ENCODE assay signal across 10 mouse cellular contexts in the genomic region with DNA sequence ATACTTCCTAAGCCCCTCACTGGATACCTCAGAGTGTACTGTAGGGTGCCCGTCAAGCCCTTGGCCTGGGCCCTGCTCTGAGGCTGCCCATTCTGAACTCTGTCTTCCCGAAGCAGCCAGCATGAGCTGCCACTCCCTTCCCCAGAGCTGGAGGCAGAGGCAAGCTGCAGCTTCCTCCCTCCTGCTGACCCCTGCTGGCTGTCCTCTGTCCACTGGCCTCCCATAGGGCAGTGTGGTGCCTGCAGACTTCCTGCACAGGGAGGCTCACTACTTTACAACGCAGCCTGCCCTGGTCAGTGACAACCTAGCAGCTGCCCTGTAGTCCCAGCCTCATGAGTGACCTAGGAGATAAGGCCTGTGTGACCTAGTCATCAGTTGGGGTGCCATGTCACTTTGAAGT. TPM values are rescaled to one million over a fixed set of nuclear protein-coding genes. Genes with fewer than 3 reads are reported as not detected.
DNase-seq lines count a peak whose midpoint lies in the region; ATAC-seq and TF ChIP-seq lines count a peak whose summit lies in the region.
"Had no signal": no experiment of that assay in that cellular context is flagged by ENCODE, and none has a peak within 500 bp of the region (broad histone marks: within the 10 kb centered on the region; RNA-seq: fewer than 3 reads in every experiment).

No protein-coding gene starts in this region.

- no peak overlapping the region for H3K4me2 ChIP-seq in CH12.LX (ENCODE audit: insufficient read depth, low read depth, poor library complexity, severe bottlenecking)
- H3K4me2 ChIP-seq in liver, postnatal 0 days (ENCODE audit: low read depth, low read length): no peak overlapping the region
- no peak overlapping the region for H3K4me2 ChIP-seq in hindbrain, embryonic 16.5 days (ENCODE audit: low read length)

- in situ Hi-C loops in CH12.LX (cut with MboI; ENCODE audit: low pct_ligation_motif_present, low pct_unique_long_range_greater_than_20kb, low sequenced_read_pairs): loop anchor here (5.0 kb wide), 1 partner anchor 44 kb away; no protein-coding TSS in a partner anchor

- DNase-seq in heart, adult 2 months: peak in 1 of 2 experiments; percentile 50
- DNase-seq in heart, adult 8-10 months (ENCODE audit: low spot score): no peak
- no peak for DNase-seq in CH12.LX (ENCODE audit: extremely low read depth)
- peak; percentile 59 for DNase-seq in gastrocnemius, postnatal 10 days
- DNase-seq in liver, postnatal 0 days: no peak
- DNase-seq in right cerebral cortex, postnatal 14 days: no peak
- no peak for DNase-seq in cerebellum, adult 18-20 months
- DNase-seq: cerebellum, adult 11-12 months had no signal

- H3K4me1 ChIP-seq in heart, adult 2 months (ENCODE audit: control insufficient read depth, insufficient read depth, low read length): no peaks in the 10 kb centered on the region
- peaks cover 36 to 62% of the 10 kb centered on the region in 2 experiments for H3K4me1 ChIP-seq in CH12.LX (ENCODE audit: control insufficient read depth in 1 of 2, insufficient read depth in 2 of 2)
- no peaks in the 10 kb centered on the region for H3K4me1 ChIP-seq in liver, postnatal 0 days (ENCODE audit: insufficient read depth)
- no peaks in the 10 kb centered on the region for H3K4me1 ChIP-seq in hindbrain, embryonic 16.5 days (ENCODE audit: control insufficient read depth, insufficient read depth, low read depth, low read length)

- WGBS in heart, adult 2 months: 15% methylated on average over 3 of the region's 3 CpGs
- WGBS in liver, postnatal 0 days (ENCODE audit: insufficient replicate concordance): 37% methylated on average over 3 of the region's 3 CpGs
- 28% methylated on average over 3 of the region's 3 CpGs for WGBS in hindbrain, embryonic 16.5 days

- no peaks in the 10 kb centered on the region for H3K36me3 ChIP-seq in heart, adult 2 months (ENCODE audit: control insufficient read depth, insufficient read depth, low read length)
- peaks cover 0 to 6% of the 10 kb centered on the region in 2 experiments for H3K36me3 ChIP-seq in CH12.LX (replicated peaks in 1 of 2; ENCODE audit: control insufficient read depth in 1 of 2, insufficient read depth in 1 of 2, low read length in 1 of 2)
- no peaks in the 10 kb centered on the region for H3K36me3 ChIP-seq in liver, postnatal 0 days (replicated peaks; ENCODE audit: insufficient read depth, low read length)
- no peaks in the 10 kb centered on the region for H3K36me3 ChIP-seq in hindbrain, embryonic 16.5 days (ENCODE audit: control insufficient read depth, insufficient read depth, low read length)

- no peak overlapping the region for H3K27ac ChIP-seq in heart, adult 2 months
- peak overlapping the region; percentile 73 for H3K27ac ChIP-seq in CH12.LX (ENCODE audit: insufficient read depth, low read depth)
- no peak overlapping the region for H3K27ac ChIP-seq in liver, postnatal 0 days (ENCODE audit: low read depth)
- H3K27ac ChIP-seq in hindbrain, embryonic 16.5 days (ENCODE audit: low read depth, low read length): no peak overlapping the region

- 0 out of 2 replicates have a peak, but pooled peaks have one; percentile 49 for TF ChIP-seq EP300 in heart, adult 2 months (IDR thresholded peaks at IDR 0.05; ENCODE audit: insufficient read depth, low read depth, low read length)
- TF ChIP-seq EP300 in CH12.LX (IDR thresholded peaks at IDR 0.05; ENCODE audit: low read length): no peak
- no peak for TF ChIP-seq EP300 in liver, postnatal 0 days (IDR thresholded peaks at IDR 0.05; ENCODE audit: low read depth)

- H3K4me3 ChIP-seq in heart, adult 2 months: no peak overlapping the region
- peak overlapping the region in 1 of 3 experiments; percentile 0 for H3K4me3 ChIP-seq in CH12.LX (replicated peaks in 1 of 3; ENCODE audit: low read depth in 2 of 3, low read length in 2 of 3, poor library complexity in 1 of 3)
- H3K4me3 ChIP-seq in liver, postnatal 0 days (ENCODE audit: low read depth, low read length): no peak overlapping the region
- H3K4me3 ChIP-seq in hindbrain, embryonic 16.5 days (ENCODE audit: low read length): no peak overlapping the region

- dilution Hi-C loops in CH12.LX (cut with MboI; ENCODE audit: extremely low pct_ligation_motif_present, extremely low pct_unique_long_range_greater_than_20kb, low sequenced_read_pairs): no loop called here

- no peak overlapping the region for H3K9ac ChIP-seq in heart, adult 2 months (ENCODE audit: low read depth, low read length)
- H3K9ac ChIP-seq in CH12.LX (ENCODE audit: insufficient read depth, low read depth): peak overlapping the region; percentile 4; the same call in 1 of the 2 replicates
- no peak overlapping the region for H3K9ac ChIP-seq in liver, postnatal 0 days (replicated peaks)
- H3K9ac ChIP-seq in hindbrain, embryonic 16.5 days (ENCODE audit: low read depth, low read length): no peak overlapping the region; the same call in 1 of the 2 replicates

- peaks cover 5% of the 10 kb centered on the region for H3K9me3 ChIP-seq in CH12.LX (replicated peaks; ENCODE audit: low read length)
- H3K9me3 ChIP-seq in liver, postnatal 0 days (ENCODE audit: low read length): no peaks in the 10 kb centered on the region
- H3K9me3 ChIP-seq in hindbrain, embryonic 16.5 days (ENCODE audit: control insufficient read depth, low read length): no peaks in the 10 kb centered on the region

- H3K27me3 ChIP-seq in heart, adult 2 months (ENCODE audit: control insufficient read depth, insufficient read depth, low read length): no peaks in the 10 kb centered on the region
- H3K27me3 ChIP-seq in CH12.LX (replicated peaks): no peaks in the 10 kb centered on the region
- no peaks in the 10 kb centered on the region for H3K27me3 ChIP-seq in liver, postnatal 0 days (ENCODE audit: insufficient read depth, low read length)
- no peaks in the 10 kb centered on the region for H3K27me3 ChIP-seq in hindbrain, embryonic 16.5 days (replicated peaks; ENCODE audit: control insufficient read depth, insufficient read depth, low read length)

- no peak for TF ChIP-seq POLR2A in heart, adult 2 months (IDR thresholded peaks at IDR 0.05; ENCODE audit: insufficient read depth, low read depth, low read length)
- TF ChIP-seq POLR2A in CH12.LX (IDR thresholded peaks at IDR 0.05; ENCODE audit: low read depth, low read length): no peak

- H3K79me2 ChIP-seq in heart, adult 2 months (replicated peaks; ENCODE audit: control insufficient read depth, insufficient read depth, low read length): no peaks in the 10 kb centered on the region
- 0 out of 2 replicates have a peak, but pooled peaks cover 3% of the 10 kb centered on the region for H3K79me2 ChIP-seq in CH12.LX (replicated peaks; ENCODE audit: control insufficient read depth, extremely low read depth, insufficient read depth, poor library complexity, severe bottlenecking)

- ATAC-seq in liver, postnatal 0 days: no peak
- no peak for ATAC-seq in hindbrain, embryonic 16.5 days

- peak; percentile 71 for TF ChIP-seq CTCF in heart, adult 2 months (IDR thresholded peaks at IDR 0.05)
- peak in 1 of 2 experiments; percentile 76; a peak in 2 of 4 replicates for TF ChIP-seq CTCF in CH12.LX (conservative IDR thresholded peaks at IDR 0.05 in 1 of 2, IDR thresholded peaks at IDR 0.05 in 1 of 2; ENCODE audit: low read depth in 2 of 2, low read length in 2 of 2)
- TF ChIP-seq CTCF in liver, postnatal 0 days (IDR thresholded peaks at IDR 0.05; ENCODE audit: low read depth): peak; percentile 54

- intact Hi-C loops in heart, adult 2 months (cut with DNase I): loop anchor here (2.0 kb wide), 1 partner anchor 47 kb away; no protein-coding TSS in a partner anchor

- TF ChIP-seq RAD21 in CH12.LX (IDR thresholded peaks at IDR 0.05; ENCODE audit: low read depth, low read length): peak; percentile 67

TF ChIP-seq in CH12.LX, 34 proteins besides CTCF, POLR2A, EP300 and RAD21 (continues in another document):
- TF ChIP-seq E2F4 (IDR thresholded peaks at IDR 0.05; ENCODE audit: insufficient replicate concordance, low read depth, low read length): no peak
- TF ChIP-seq CHD1 (IDR thresholded peaks at IDR 0.05; ENCODE audit: low read depth, low read length): no peak; the same call in 1 of the 2 replicates
- peak; percentile 40; the same call in 1 of the 2 replicates for TF ChIP-seq TCF12 (IDR thresholded peaks at IDR 0.05; ENCODE audit: low read depth, low read length)
- TF ChIP-seq MAFK (IDR thresholded peaks at IDR 0.05; ENCODE audit: insufficient replicate concordance, low read length): no peak
- no peak for TF ChIP-seq ZNF384 (IDR thresholded peaks at IDR 0.05; ENCODE audit: low read depth, low read length)
- no peak for TF ChIP-seq POLR2AphosphoS2 (IDR thresholded peaks at IDR 0.05; ENCODE audit: low read depth, low read length)
- TF ChIP-seq JUND (conservative IDR thresholded peaks at IDR 0.05; ENCODE audit: low read depth, low read length): no peak

RNA-seq across cellular contexts. Expression of a gene that starts 14.1 kb away (rescaled TPM):
- total RNA-seq in heart, adult 2 months (2021): 1 to 10 TPM; 4.1 to 5.6 TPM
- 8.2 and 10.1 TPM in 2 replicates for polyA plus RNA-seq in heart, adult 2 months (2012; rRNA removed)
- 1 to 10 TPM; 3.7 to 9.2 (median 4.8) TPM for total RNA-seq in heart, adult 8-10 months (2022)
- total RNA-seq in CH12.LX (2012; rRNA removed) (43.4 and 65.7 TPM in 2 replicates), CH12.LX (2014; rRNA removed) (25.9 and 26.3 TPM in 2 replicates)
- 49.6 and 53.9 TPM in 2 replicates for polyA plus RNA-seq in CH12.LX (2012; ENCODE audit: insufficient read length, low read depth)
- total RNA-seq in gastrocnemius, postnatal 10 days (2021): 10 to 100 TPM; 63.5 to 81.2 TPM
- 0.06 and 0.34 TPM in 2 replicates for polyA plus RNA-seq in liver, postnatal 0 days (2015; fragmentation: Nextera tagmentation; extraction: Ambion mirVana)
- polyA plus RNA-seq in hindbrain, embryonic 16.5 days (2015; fragmentation: Nextera tagmentation; extraction: Ambion mirVana): 0.27 and 0.31 TPM in 2 replicates
- total RNA-seq: hematopoietic stem cell, adult 5-6 weeks had no signal

RNA-seq across cellular contexts. Expression of a gene that starts 22.6 kb away (rescaled TPM):
- 10 to 100 TPM; 30.0 to 31.4 TPM for total RNA-seq in heart, adult 2 months (2021)
- 38.3 and 39.5 TPM in 2 replicates for polyA plus RNA-seq in heart, adult 2 months (2012; rRNA removed)
- 10 to 100 TPM; 25.8 to 30.2 (median 27.8) TPM for total RNA-seq in heart, adult 8-10 months (2022)
- total RNA-seq in CH12.LX (2012; rRNA removed) (26.5 and 28.8 TPM in 2 replicates), CH12.LX (2014; rRNA removed) (15.1 and 15.5 TPM in 2 replicates)
- polyA plus RNA-seq in CH12.LX (2012; ENCODE audit: insufficient read length, low read depth): 18.4 and 22.5 TPM in 2 replicates
- 10 to 100 TPM; 23.2 to 30.1 TPM for total RNA-seq in gastrocnemius, postnatal 10 days (2021)
- 4.7 and 5.2 TPM in 2 replicates for polyA plus RNA-seq in liver, postnatal 0 days (2015; fragmentation: Nextera tagmentation; extraction: Ambion mirVana)
- polyA plus RNA-seq in hindbrain, embryonic 16.5 days (2015; fragmentation: Nextera tagmentation; extraction: Ambion mirVana): 11.1 and 17.7 TPM in 2 replicates

RNA-seq across cellular contexts. Expression of a gene that starts 48.0 kb away (rescaled TPM):
- 100 to 1,000 TPM; 296 to 343 TPM for total RNA-seq in heart, adult 2 months (2021)
- 288 and 395 TPM in 2 replicates for polyA plus RNA-seq in heart, adult 2 months (2012; rRNA removed)
- total RNA-seq in heart, adult 8-10 months (2022): 100 to 1,000 TPM; 333 to 355 (median 345) TPM
- total RNA-seq in CH12.LX (2012; rRNA removed): 198 and 208 TPM in 2 replicates
- total RNA-seq in CH12.LX (2014; rRNA removed): 240 and 277 TPM in 2 replicates
- polyA plus RNA-seq in CH12.LX (2012; ENCODE audit: insufficient read length, low read depth): 107 and 126 TPM in 2 replicates
- 100 to 1,000 TPM; 300 to 343 TPM for total RNA-seq in gastrocnemius, postnatal 10 days (2021)
- polyA plus RNA-seq in liver, postnatal 0 days (2015; fragmentation: Nextera tagmentation; extraction: Ambion mirVana): 101 and 107 TPM in 2 replicates
- polyA plus RNA-seq in hindbrain, embryonic 16.5 days (2015; fragmentation: Nextera tagmentation; extraction: Ambion mirVana): 343 and 396 TPM in 2 replicates
